Mouse (Mus musculus) brain, adult 2 months (tissue): Measurements from ENCODE around the gene Lacc1.

Experiments used
- DNase-seq: peaks from one replicate; pipeline ENCODE4 v3.0.0; 2011; ENCODE audit warnings: low read depth, low spot score

Lacc1 gene

GRCm38 (mm10) chr14:76979569-76979968 is 57.1 kb downstream of the Lacc1 start:
- DNase-seq, result no peak
